Mouse (Mus musculus) ES-Bruce4 (cell line): ENCODE measurements around the gene Retreg1. TPM values are rescaled to one million over a fixed set of nuclear protein-coding genes. Genes with fewer than 3 reads are reported as not detected.

Experiments used
- H3K27ac ChIP-seq: 2 replicates; pipeline ENCODE4 v1.5.1; 2012; ENCODE audit warnings: low read length, inconsistent platforms; ENCODE audit not compliant: insufficient read depth
- H3K27me3 ChIP-seq: 2 replicates; pipeline ENCODE4 v1.6.1; 2012; ENCODE audit warnings: mild to moderate bottlenecking, low read length, inconsistent platforms; ENCODE audit not compliant: control insufficient read depth, poor library complexity, insufficient read depth, severe bottlenecking
- H3K36me3 ChIP-seq: 2 replicates; pipeline ENCODE4 v1.6.1; 2012; ENCODE audit warnings: inconsistent platforms, mild to moderate bottlenecking, low read length, moderate library complexity; ENCODE audit not compliant: control insufficient read depth, poor library complexity, insufficient read depth, severe bottlenecking
- H3K4me1 ChIP-seq: one replicate; pipeline ENCODE4 v1.8.1; 2011; ENCODE audit warnings: low read length; ENCODE audit not compliant: control insufficient read depth, insufficient read depth
- H3K4me3 ChIP-seq: 2 replicates; pipeline ENCODE4 v1.5.1; 2011; ENCODE audit warnings: low read depth, mild to moderate bottlenecking, low read length
- H3K9ac ChIP-seq: 2 replicates; pipeline ENCODE4 v1.6.1; 2012; ENCODE audit warnings: low read depth, mild to moderate bottlenecking, inconsistent platforms; ENCODE audit not compliant: poor library complexity, severe bottlenecking
- H3K9me3 ChIP-seq: replicated peaks from 2 replicates; pipeline ENCODE4 v1.6.1; 2012; ENCODE audit warnings: mild to moderate bottlenecking, low read length, inconsistent platforms; ENCODE audit not compliant: control insufficient read depth, poor library complexity, insufficient read depth, severe bottlenecking
- CTCF ChIP-seq: IDR thresholded peaks from one replicate; pipeline ENCODE4 v1.8.1; 2011; ENCODE audit warnings: low read depth, low read length
- EP300 ChIP-seq: IDR thresholded peaks from 2 replicates; pipeline ENCODE4 v1.6.1; 2011; ENCODE audit warnings: low read depth, low read length; ENCODE audit not compliant: insufficient read depth
- POLR2A ChIP-seq: IDR thresholded peaks from one replicate; pipeline ENCODE4 v1.8.1; 2011; ENCODE audit warnings: low read length; ENCODE audit not compliant: insufficient read depth
- polyA plus RNA-seq: library from polyadenylated mRNA; stranded (reverse); fragments of >200 nt; gene quantifications from 2 replicates; pipeline ENCODE4 v1.2.4, GENCODE M21; 2011; ENCODE audit warnings: low read depth; ENCODE audit not compliant: missing spikeins, insufficient read depth, insufficient read length

Retreg1 gene
- polyA plus RNA-seq, 1 experiment = 16.5 TPM

DNA sequence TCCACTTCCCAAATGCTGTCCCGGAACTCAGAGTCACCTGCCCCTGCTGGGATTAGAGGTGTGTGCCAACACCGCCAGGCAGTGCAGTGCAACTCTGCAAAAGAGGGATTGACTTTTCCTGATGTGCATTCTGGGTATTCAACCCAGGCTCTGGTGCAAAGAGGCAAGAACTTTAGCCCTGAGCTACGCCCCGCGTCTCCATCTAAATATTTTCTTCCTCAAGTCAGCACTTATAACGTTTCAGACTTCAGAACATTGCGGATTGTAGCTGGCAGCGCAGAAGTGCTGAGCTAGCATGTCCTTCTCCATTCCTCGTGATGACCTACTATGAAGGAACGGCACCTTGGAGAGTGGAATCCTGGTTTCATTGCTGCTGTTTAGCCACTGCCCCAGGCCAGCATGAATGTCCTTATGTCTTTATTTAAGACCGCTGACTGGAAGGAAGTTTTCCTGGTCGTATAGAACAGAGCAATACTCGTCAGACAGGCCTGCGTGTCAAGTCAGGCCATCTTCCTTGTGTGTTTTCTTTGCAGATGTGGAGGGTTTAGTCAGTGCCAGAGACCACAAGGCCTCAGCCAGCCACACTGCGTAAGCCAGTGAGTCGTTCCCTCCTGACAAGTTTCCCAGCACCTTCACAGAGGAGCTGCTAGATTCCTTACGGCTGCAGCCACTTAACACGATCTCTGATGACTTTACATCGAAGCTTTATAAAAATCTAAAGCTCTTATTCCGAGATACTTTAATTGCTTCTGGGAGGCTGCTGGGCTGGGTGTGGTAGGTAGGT is 34.1 kb upstream of the Retreg1 start:
- H3K4me3 ChIP-seq = no peak overlapping the region

DNA sequence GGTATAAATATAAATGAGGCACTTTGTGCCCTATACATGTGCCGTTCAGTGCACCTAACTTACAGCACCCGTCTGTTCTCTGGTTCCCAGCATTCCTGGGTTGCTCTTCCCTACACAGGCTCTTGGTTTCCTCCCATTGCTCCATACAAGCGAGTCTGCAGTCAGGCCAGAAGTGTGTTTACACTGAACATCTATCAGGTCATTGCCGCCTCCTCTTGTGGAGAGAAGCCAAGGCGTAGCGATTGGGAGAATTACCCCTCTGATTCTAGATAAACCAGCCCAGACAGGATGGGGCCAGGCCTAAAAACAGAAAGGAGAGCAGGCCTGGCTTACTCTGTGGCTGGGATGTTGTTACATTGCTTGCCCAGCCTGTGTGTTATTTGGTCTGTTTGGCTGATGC is 33.3 kb upstream of the Retreg1 start:
- Histone ChIP-seq H3K9me3 (no peaks in the 10 kb centered on the region), H3K27me3 (no peaks in the 10 kb centered on the region), H3K27ac (no peak overlapping the region), H3K9ac (no peak overlapping the region), H3K4me3 (no peak overlapping the region), H3K4me1 (no peaks in the 10 kb centered on the region), H3K36me3 (peaks cover 68% of the 10 kb centered on the region)
- TF ChIP-seq CTCF (no peak), POLR2A (no peak), EP300 (no peak)

More for the DNA sequence above, 34.1 kb upstream of the Retreg1 start:
- Histone ChIP-seq H3K27me3 (no peaks in the 10 kb centered on the region), H3K36me3 (peaks cover 72% of the 10 kb centered on the region), H3K9me3 (no peaks in the 10 kb centered on the region), H3K9ac (no peak overlapping the region), H3K27ac (no peak overlapping the region), H3K4me1 (no peaks in the 10 kb centered on the region)
- no peak for TF ChIP-seq EP300
- no peak for TF ChIP-seq CTCF
- TF ChIP-seq POLR2A = no peak

- no peak for TF ChIP-seq EP300
- no peak for TF ChIP-seq CTCF
- TF ChIP-seq POLR2A = no peak
- Histone ChIP-seq H3K9me3 (no peaks in the 10 kb centered on the region), H3K4me3 (no peak overlapping the region), H3K27ac (no peak overlapping the region), H3K4me1 (no peaks in the 10 kb centered on the region), H3K27me3 (no peaks in the 10 kb centered on the region), H3K36me3 (peaks cover 52% of the 10 kb centered on the region), H3K9ac (no peak overlapping the region)
Observed at GRCm38 (mm10) chr15:25811834-25812250, 31.1 kb upstream of the Retreg1 start.

- no peaks in the 10 kb centered on the region for H3K9me3 ChIP-seq
- no peak overlapping the region for H3K9ac ChIP-seq
- no peak overlapping the region for H3K4me3 ChIP-seq
- H3K27ac ChIP-seq = no peak overlapping the region
- H3K4me1 ChIP-seq = no peaks in the 10 kb centered on the region
- peaks cover 45% of the 10 kb centered on the region for H3K36me3 ChIP-seq
- H3K27me3 ChIP-seq = no peaks in the 10 kb centered on the region
- TF ChIP-seq CTCF = no peak
- no peak for TF ChIP-seq EP300
- no peak for TF ChIP-seq POLR2A
Observed at GRCm38 (mm10) chr15:25812479-25812878, 30.5 kb upstream of the Retreg1 start.

DNA sequence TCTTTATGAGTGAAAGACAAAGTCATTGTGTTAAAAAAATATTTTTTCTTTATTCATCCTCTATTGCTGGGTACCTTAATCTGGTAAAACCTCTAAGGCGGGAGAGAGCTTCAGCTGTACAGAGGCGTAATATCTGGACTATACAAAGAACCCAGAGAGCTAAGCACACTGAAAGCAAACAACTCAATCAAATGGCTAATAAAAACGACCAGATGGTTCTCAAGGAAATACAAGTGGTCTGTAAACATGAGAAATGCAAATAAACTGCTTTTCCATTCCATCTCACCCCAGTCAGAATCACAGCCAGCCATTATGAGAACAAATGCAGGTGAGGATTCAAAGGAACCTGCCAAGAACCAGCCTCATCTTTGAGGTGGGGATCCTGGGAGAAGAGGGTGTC is 28.4 kb upstream of the Retreg1 start:
- H3K36me3 ChIP-seq = peaks cover 28% of the 10 kb centered on the region
- H3K27me3 ChIP-seq = no peaks in the 10 kb centered on the region
- H3K27ac ChIP-seq = no peak overlapping the region
- no peak overlapping the region for H3K4me3 ChIP-seq
- no peaks in the 10 kb centered on the region for H3K9me3 ChIP-seq
- no peaks in the 10 kb centered on the region for H3K4me1 ChIP-seq
- TF ChIP-seq POLR2A = no peak
- no peak for TF ChIP-seq CTCF
- no peak for TF ChIP-seq EP300
- H3K9ac ChIP-seq = no peak overlapping the region

DNA sequence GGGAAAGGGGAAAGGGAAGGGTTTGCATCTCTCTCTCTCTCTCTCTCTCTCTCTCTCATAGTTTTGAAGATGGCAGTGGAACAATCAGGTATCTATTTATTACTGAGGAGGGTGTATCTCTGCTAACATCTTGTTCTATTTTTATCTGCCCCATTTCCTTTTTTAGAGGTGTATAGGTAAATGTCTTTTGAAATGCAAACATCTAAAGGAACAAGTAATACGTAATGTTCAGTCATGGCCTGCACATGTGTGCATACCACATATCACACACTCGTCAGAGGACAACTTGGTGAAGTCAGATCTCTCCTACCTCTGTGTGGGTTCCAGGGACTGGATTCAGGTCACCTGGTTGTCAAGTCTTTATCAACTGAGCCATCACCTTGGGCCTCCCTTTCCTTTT is 25.8 kb upstream of the Retreg1 start:
- TF ChIP-seq EP300 = no peak
- no peak for TF ChIP-seq POLR2A
- TF ChIP-seq CTCF = no peak
- no peak overlapping the region for H3K27ac ChIP-seq
- peaks cover 10% of the 10 kb centered on the region for H3K36me3 ChIP-seq
- H3K4me1 ChIP-seq = no peaks in the 10 kb centered on the region
- H3K9ac ChIP-seq = no peak overlapping the region
- H3K9me3 ChIP-seq = peaks cover 5% of the 10 kb centered on the region
- H3K27me3 ChIP-seq = no peaks in the 10 kb centered on the region
- no peak overlapping the region for H3K4me3 ChIP-seq
